Mouse (Mus musculus): ENCODE data around the gene Mvb12b. TPM values are rescaled to one million over a fixed set of nuclear protein-coding genes. Genes with fewer than 3 reads are reported as not detected.

Gene Mvb12b
- polyA plus RNA-seq, 1 experiment from 2014 or later, result 56.9 TPM

- Histone ChIP-seq H3K4me1 (ENCODE audit: control insufficient read depth, insufficient read depth, low read length) (peaks cover 27% of the 10 kb centered on the region), H3K9ac (ENCODE audit: low read depth, low read length) (no peak overlapping the region), H3K27me3 (ENCODE audit: control insufficient read depth, insufficient read depth, low read depth, low read length) (no peaks in the 10 kb centered on the region), H3K4me3 (ENCODE audit: low read depth, low read length) (no peak overlapping the region), H3K36me3 (ENCODE audit: control insufficient read depth, insufficient read depth, low read length) (peaks cover 14% of the 10 kb centered on the region), H3K9me3 (replicated peaks; ENCODE audit: control insufficient read depth, low read length, poor library complexity, severe bottlenecking) (no peaks in the 10 kb centered on the region), H3K4me2 (ENCODE audit: low read length) (no peak overlapping the region), H3K27ac (ENCODE audit: low read length) (no peak overlapping the region)
- ATAC-seq, result no peak
- 77% methylated on average over 4 of the region's 4 CpGs for WGBS
These were observed 70.7 kb downstream of the Mvb12b start for GRCm38 (mm10) chr2:33817080-33817479.

DNA sequence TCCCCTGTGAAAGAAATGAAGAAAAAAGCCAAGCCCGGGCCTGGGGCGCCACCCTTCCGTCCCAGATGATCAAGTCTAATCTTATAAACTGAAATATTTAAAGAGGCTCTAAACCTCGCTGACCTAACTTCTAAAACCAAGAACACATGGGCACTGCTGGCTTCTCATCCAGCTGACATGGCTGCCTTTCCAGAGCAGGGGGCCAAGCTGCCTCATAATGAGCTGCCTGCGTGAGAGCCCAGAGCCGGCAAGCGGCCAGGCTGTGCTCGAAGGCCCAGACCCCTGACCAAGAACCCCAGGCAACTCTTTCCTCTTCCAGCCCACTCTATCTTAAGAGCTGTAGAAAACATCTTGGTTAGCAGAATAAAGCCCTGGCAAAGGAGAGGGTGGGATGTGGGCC lies 73.2 kb downstream of the Mvb12b start:
- no peak for ATAC-seq
- H3K4me1 ChIP-seq (ENCODE audit: control insufficient read depth, insufficient read depth, low read length), result peaks cover 46% of the 10 kb centered on the region

DNA sequence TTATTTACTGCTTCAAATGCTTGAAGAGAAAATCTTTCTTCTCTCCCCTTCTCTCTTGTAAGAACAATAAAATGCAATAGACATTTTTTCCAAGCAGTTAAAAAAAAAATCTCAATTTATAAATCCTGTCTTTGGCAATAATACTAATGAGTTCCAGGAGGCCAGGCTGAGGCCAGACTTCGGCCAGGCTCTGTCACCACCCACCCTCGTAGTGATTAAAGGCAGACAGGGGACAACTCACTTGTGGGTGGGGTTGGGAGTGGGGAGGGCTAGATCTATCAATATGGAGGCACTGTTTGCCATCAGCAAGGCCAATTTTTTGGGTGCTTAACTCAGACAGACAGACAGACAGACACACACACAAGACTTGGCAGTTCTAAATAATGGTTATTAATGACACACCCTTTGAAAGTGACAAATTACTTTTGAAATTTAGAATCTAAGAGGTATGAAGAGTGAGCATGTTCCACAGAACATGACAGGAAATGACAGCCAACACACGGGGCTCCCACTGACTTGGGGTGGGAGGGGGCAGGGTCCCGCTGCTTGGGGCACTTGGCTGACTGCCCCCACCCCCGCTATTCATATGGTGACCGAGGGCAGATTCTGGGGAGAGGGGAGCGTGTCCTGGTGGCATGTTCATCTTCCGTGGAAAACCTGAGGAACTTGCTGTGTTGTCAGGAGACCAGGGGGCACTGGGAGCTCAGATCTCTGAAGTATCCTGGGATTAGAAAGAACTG lies 74.1 kb downstream of the Mvb12b start:
- Histone ChIP-seq H3K9me3 (replicated peaks; ENCODE audit: control insufficient read depth, low read length, poor library complexity, severe bottlenecking) (no peaks in the 10 kb centered on the region), H3K4me1 (ENCODE audit: control insufficient read depth, insufficient read depth, low read length) (peaks cover 46% of the 10 kb centered on the region), H3K27ac (ENCODE audit: low read length) (peak overlapping the region; percentile 43; the same call in 1 of the 2 replicates), H3K9ac (ENCODE audit: low read depth, low read length) (no peak overlapping the region), H3K27me3 (ENCODE audit: control insufficient read depth, insufficient read depth, low read depth, low read length) (no peaks in the 10 kb centered on the region), H3K4me2 (ENCODE audit: low read length) (no peak overlapping the region), H3K4me3 (ENCODE audit: low read depth, low read length) (no peak overlapping the region), H3K36me3 (ENCODE audit: control insufficient read depth, insufficient read depth, low read length) (peaks cover 4% of the 10 kb centered on the region; the same call in 1 of the 2 replicates)
- ATAC-seq, result no peak
- 47% methylated on average over 8 of the region's 8 CpGs for WGBS

More for the DNA sequence above, 73.2 kb downstream of the Mvb12b start:
- Histone ChIP-seq H3K4me3 (ENCODE audit: low read depth, low read length) (no peak overlapping the region), H3K4me2 (ENCODE audit: low read length) (no peak overlapping the region), H3K9ac (ENCODE audit: low read depth, low read length) (0 out of 2 replicates have a peak overlapping the region, but pooled peaks have one; percentile 11), H3K9me3 (replicated peaks; ENCODE audit: control insufficient read depth, low read length, poor library complexity, severe bottlenecking) (no peaks in the 10 kb centered on the region), H3K27me3 (ENCODE audit: control insufficient read depth, insufficient read depth, low read depth, low read length) (no peaks in the 10 kb centered on the region), H3K27ac (ENCODE audit: low read length) (0 out of 2 replicates have a peak overlapping the region, but pooled peaks have one; percentile 18), H3K36me3 (ENCODE audit: control insufficient read depth, insufficient read depth, low read length) (peaks cover 4% of the 10 kb centered on the region; the same call in 1 of the 2 replicates)
- WGBS, result 45% methylated on average over 8 of the region's 8 CpGs

DNA sequence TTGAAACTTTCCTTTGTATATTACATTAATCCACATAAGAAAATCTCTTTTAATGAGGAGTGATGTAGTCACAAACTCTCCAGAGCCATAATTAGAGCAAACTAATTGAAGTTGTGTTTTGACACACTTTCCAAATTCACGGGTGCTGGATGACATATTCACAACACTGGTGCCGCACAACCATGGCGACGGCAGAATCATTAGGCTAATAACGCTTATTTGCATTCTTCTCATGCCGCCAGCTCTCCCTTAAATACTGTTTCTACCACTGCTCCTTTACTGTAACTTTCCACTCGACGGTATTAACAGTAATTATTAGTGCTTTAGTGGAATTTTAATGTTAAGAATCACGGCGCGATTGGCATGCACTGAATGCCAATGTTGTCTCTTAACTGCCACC lies 74.8 kb downstream of the Mvb12b start:
- ATAC-seq, result no peak
- no peaks in the 10 kb centered on the region for H3K27me3 ChIP-seq (ENCODE audit: control insufficient read depth, insufficient read depth, low read depth, low read length)
- H3K36me3 ChIP-seq (ENCODE audit: control insufficient read depth, insufficient read depth, low read length), result no peaks in the 10 kb centered on the region
- H3K9ac ChIP-seq (ENCODE audit: low read depth, low read length), result no peak overlapping the region
- H3K4me2 ChIP-seq (ENCODE audit: low read length), result no peak overlapping the region
- no peak overlapping the region for H3K4me3 ChIP-seq (ENCODE audit: low read depth, low read length)
- peaks cover 46% of the 10 kb centered on the region for H3K4me1 ChIP-seq (ENCODE audit: control insufficient read depth, insufficient read depth, low read length)
- no peaks in the 10 kb centered on the region for H3K9me3 ChIP-seq (replicated peaks; ENCODE audit: control insufficient read depth, low read length, poor library complexity, severe bottlenecking)
- no peak overlapping the region for H3K27ac ChIP-seq (ENCODE audit: low read length)
- WGBS, result 45% methylated on average over 11 of the region's 11 CpGs

- peaks cover 46% of the 10 kb centered on the region for H3K4me1 ChIP-seq (ENCODE audit: control insufficient read depth, insufficient read depth, low read length)
- WGBS, result 56% methylated on average over 17 of the region's 17 CpGs
- 0 out of 2 replicates have a peak, but pooled peaks have one; percentile 11 for ATAC-seq
These were observed 76.3 kb downstream of the Mvb12b start for GRCm38 (mm10) chr2:33811349-33811890.

DNA sequence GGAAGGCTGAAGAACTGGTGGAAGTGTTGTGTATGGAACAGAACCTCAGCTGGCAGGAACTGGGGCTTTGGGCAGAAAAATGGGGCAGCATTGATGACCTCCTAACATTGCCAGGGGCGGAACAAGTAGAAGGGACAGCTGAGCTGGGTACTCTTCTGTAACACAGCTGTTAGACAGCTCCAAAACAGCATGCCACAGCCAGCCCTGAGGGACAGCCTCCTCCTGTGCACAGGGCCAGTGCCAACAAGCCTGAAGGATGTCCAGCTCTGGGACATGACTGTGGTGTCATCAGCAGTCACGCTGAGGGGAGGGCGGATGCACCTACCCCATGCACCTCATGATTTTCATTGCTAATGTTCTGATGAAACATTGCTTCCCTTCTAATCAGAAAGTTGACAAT lies 78.7 kb downstream of the Mvb12b start:
- 85% methylated on average over 3 of the region's 3 CpGs for WGBS
- H3K27me3 ChIP-seq (ENCODE audit: control insufficient read depth, insufficient read depth, low read depth, low read length), result no peaks in the 10 kb centered on the region
- no peaks in the 10 kb centered on the region for H3K36me3 ChIP-seq (ENCODE audit: control insufficient read depth, insufficient read depth, low read length)
- H3K4me3 ChIP-seq (ENCODE audit: low read depth, low read length), result no peak overlapping the region
- no peaks in the 10 kb centered on the region for H3K9me3 ChIP-seq (replicated peaks; ENCODE audit: control insufficient read depth, low read length, poor library complexity, severe bottlenecking)
- H3K27ac ChIP-seq (ENCODE audit: low read length), result no peak overlapping the region; the same call in 1 of the 2 replicates
- H3K4me2 ChIP-seq (ENCODE audit: low read length), result no peak overlapping the region
- H3K4me1 ChIP-seq (ENCODE audit: control insufficient read depth, insufficient read depth, low read length), result peaks cover 37% of the 10 kb centered on the region
- no peak for ATAC-seq
- H3K9ac ChIP-seq (ENCODE audit: low read depth, low read length), result no peak overlapping the region

More at GRCm38 (mm10) chr2:33811349-33811890, 76.3 kb downstream of the Mvb12b start:
- no peak overlapping the region for H3K4me3 ChIP-seq (ENCODE audit: low read depth, low read length)
- no peaks in the 10 kb centered on the region for H3K27me3 ChIP-seq (ENCODE audit: control insufficient read depth, insufficient read depth, low read depth, low read length)
- H3K4me2 ChIP-seq (ENCODE audit: low read length), result no peak overlapping the region
- H3K9ac ChIP-seq (ENCODE audit: low read depth, low read length), result no peak overlapping the region
- no peaks in the 10 kb centered on the region for H3K36me3 ChIP-seq (ENCODE audit: control insufficient read depth, insufficient read depth, low read length)
- 0 out of 2 replicates have a peak overlapping the region, but pooled peaks have one; percentile 14 for H3K27ac ChIP-seq (ENCODE audit: low read length)
- no peaks in the 10 kb centered on the region for H3K9me3 ChIP-seq (replicated peaks; ENCODE audit: control insufficient read depth, low read length, poor library complexity, severe bottlenecking)

DNA sequence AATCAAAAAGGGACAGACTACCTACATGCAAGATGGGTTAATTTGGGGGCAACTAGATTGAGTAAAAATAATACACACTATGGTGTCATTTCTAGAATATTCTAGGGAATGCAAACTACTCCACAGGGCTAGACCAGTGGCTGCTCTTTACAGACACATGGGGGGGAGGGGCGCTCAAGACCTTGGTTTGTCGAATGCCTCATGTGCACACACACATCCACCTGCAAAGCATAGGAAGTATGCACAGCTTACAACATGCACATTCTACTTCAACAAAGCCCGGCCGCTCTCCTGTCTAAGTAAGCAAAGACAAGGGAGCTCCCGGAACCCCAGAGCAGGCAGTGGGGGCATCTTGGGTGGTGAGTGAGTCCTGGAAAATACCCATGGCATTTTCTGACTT lies 79.7 kb downstream of the Mvb12b start:
- Histone ChIP-seq H3K4me1 (ENCODE audit: control insufficient read depth, insufficient read depth, low read length) (peaks cover 30% of the 10 kb centered on the region), H3K4me3 (ENCODE audit: low read depth, low read length) (no peak overlapping the region), H3K4me2 (ENCODE audit: low read length) (no peak overlapping the region), H3K9ac (ENCODE audit: low read depth, low read length) (no peak overlapping the region), H3K36me3 (ENCODE audit: control insufficient read depth, insufficient read depth, low read length) (no peaks in the 10 kb centered on the region), H3K27ac (ENCODE audit: low read length) (no peak overlapping the region), H3K27me3 (ENCODE audit: control insufficient read depth, insufficient read depth, low read depth, low read length) (no peaks in the 10 kb centered on the region), H3K9me3 (replicated peaks; ENCODE audit: control insufficient read depth, low read length, poor library complexity, severe bottlenecking) (no peaks in the 10 kb centered on the region)
- WGBS, result 89% methylated on average over 5 of the region's 5 CpGs
- ATAC-seq, result no peak

GRCm38 (mm10) chr2:33805640-33806039 lies 82.1 kb downstream of the Mvb12b start:
- Histone ChIP-seq H3K4me3 (ENCODE audit: low read depth, low read length) (no peak overlapping the region), H3K27me3 (ENCODE audit: control insufficient read depth, insufficient read depth, low read depth, low read length) (no peaks in the 10 kb centered on the region), H3K36me3 (ENCODE audit: control insufficient read depth, insufficient read depth, low read length) (peaks cover 6% of the 10 kb centered on the region; the same call in 1 of the 2 replicates), H3K4me1 (ENCODE audit: control insufficient read depth, insufficient read depth, low read length) (peaks cover 12% of the 10 kb centered on the region), H3K27ac (ENCODE audit: low read length) (no peak overlapping the region), H3K4me2 (ENCODE audit: low read length) (no peak overlapping the region), H3K9me3 (replicated peaks; ENCODE audit: control insufficient read depth, low read length, poor library complexity, severe bottlenecking) (no peaks in the 10 kb centered on the region), H3K9ac (ENCODE audit: low read depth, low read length) (no peak overlapping the region)
- ATAC-seq, result no peak
- WGBS, result 75% methylated on average over 11 of the region's 11 CpGs

DNA sequence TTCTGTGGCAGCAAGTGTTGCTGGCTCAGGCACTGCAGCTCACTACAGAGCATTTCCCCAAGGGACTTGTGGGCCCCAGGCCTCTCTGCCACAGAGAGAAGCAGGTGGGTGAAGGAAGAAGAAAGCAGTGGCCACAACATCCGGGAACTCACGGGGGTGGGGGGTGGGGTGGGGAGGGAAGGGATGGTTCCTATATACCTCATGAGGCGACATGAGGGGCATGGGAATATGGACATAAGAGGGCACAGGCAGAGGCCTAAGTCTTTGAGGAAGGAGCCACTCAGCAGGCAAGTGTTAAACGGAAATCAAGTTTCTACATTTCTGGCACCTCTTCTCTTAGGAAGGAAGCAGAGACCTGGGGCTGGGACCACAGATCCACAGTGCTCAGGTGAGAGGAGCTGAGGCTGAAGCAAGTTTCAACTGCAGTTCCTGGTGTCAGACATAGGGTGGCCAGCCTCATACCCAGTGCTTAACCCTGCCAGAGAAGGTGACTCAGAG lies 84.0 kb downstream of the Mvb12b start:
- Histone ChIP-seq H3K27ac (ENCODE audit: low read length) (no peak overlapping the region), H3K36me3 (ENCODE audit: control insufficient read depth, insufficient read depth, low read length) (peaks cover 6% of the 10 kb centered on the region; the same call in 1 of the 2 replicates), H3K27me3 (ENCODE audit: control insufficient read depth, insufficient read depth, low read depth, low read length) (no peaks in the 10 kb centered on the region), H3K9me3 (replicated peaks; ENCODE audit: control insufficient read depth, low read length, poor library complexity, severe bottlenecking) (no peaks in the 10 kb centered on the region), H3K4me3 (ENCODE audit: low read depth, low read length) (no peak overlapping the region), H3K9ac (ENCODE audit: low read depth, low read length) (no peak overlapping the region), H3K4me1 (ENCODE audit: control insufficient read depth, insufficient read depth, low read length) (peaks cover 3% of the 10 kb centered on the region; the same call in 1 of the 2 replicates), H3K4me2 (ENCODE audit: low read length) (no peak overlapping the region)
- ATAC-seq, result no peak
- 71% methylated on average over 4 of the region's 4 CpGs for WGBS
